Mouse (Mus musculus) skeletal muscle tissue, postnatal 0 days (tissue): Measurements from ENCODE around the gene H2al1o. TPM values are rescaled to one million over a fixed set of nuclear protein-coding genes. Genes with fewer than 3 reads are reported as not detected.

Source experiments
- polyA plus RNA-seq: library from polyadenylated mRNA; unstranded; fragments of >200 nt; fragmentation: Nextera tagmentation; extraction: Ambion mirVana; gene quantifications from 2 replicates; pipeline ENCODE4 v1.2.1, GENCODE M21; 2015

Gene H2al1o
- not detected in 2 replicates for polyA plus RNA-seq

DNA sequence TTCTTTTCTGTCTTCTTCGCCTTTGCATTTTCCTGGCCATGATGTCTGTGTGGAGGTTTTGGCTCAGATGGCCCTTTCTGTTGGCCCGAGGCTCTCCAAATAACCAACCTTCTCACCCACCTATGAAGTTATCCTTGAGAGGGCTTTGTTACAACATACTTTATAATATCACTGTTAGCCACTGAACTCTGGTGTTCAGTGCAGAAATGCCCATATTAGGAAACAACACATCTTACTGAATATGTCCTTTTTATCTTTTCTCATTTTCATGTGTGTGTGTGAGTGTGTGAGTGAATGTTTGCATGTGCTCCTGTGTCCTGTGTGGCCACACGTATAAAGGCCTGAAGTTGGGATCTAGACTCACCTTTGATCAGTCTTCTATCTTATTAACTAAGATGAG, at the start of gene H2al1o:
TSS of gene H2al1o (minus strand) at position 101 of the 400 bp plus-strand sequence.

Other genes starting within 250 kb of the H2al1o start
- gene H2al1k, start 221.8 kb downstream of the H2al1o start, polyA plus RNA-seq: not detected in 2 replicates
- 1.5 TPM in 2 replicates for gene Cybb, start 84.6 kb downstream of the H2al1o start, polyA plus RNA-seq
- 54.8 and 60.7 TPM in 2 replicates for gene Dynlt3, start 90.6 kb upstream of the H2al1o start, polyA plus RNA-seq